Mouse (Mus musculus): ENCODE measurements around the gene Hist2h2ac. TPM values are rescaled to one million over a fixed set of nuclear protein-coding genes. Genes with fewer than 3 reads are reported as not detected.
A peak's percentile ranks its signal among the peaks of the same experiment; 100 is the strongest.

Hist2h2ac gene
- polyA plus RNA-seq, 1 experiment from 2014 or later, result 4.7 TPM

- H3K9me3 ChIP-seq, result no peaks in the 10 kb centered on the region
- ATAC-seq (replicated peaks), result no peak
- H3K4me3 ChIP-seq, result peak overlapping the region; percentile 55
- peaks cover 20% of the 10 kb centered on the region for H3K36me3 ChIP-seq
- peak overlapping the region; percentile 98 for H3K27ac ChIP-seq (replicated peaks)
- WGBS, result 70% methylated on average over 10 of the region's 10 CpGs
- H3K4me2 ChIP-seq (replicated peaks), result peak overlapping the region; percentile 66
- peaks cover 36% of the 10 kb centered on the region for H3K4me1 ChIP-seq
- peak overlapping the region; percentile 86; the same call in 1 of the 2 replicates for H3K9ac ChIP-seq (replicated peaks)
- no peaks in the 10 kb centered on the region for H3K27me3 ChIP-seq
These were observed 49.6 kb downstream of the Hist2h2ac start for GRCm38 (mm10) chr3:96170976-96171545.

Small RNAs within 50 kb of the gene (microRNA-seq; reads per million reads assigned to microRNA genes)
- gene Gm44492, result not detected
- not detected for gene Gm47311
- gene Gm47313, result not detected

Other genes starting within 250 kb of the Hist2h2ac start
- 87.6 and 90.5 TPM in 2 replicates for gene Plekho1, start 224.9 kb downstream of the Hist2h2ac start, polyA plus RNA-seq (2015; fragmentation: Nextera tagmentation; extraction: Ambion mirVana)
- gene Vps45, start 162.4 kb downstream of the Hist2h2ac start, polyA plus RNA-seq (2015; fragmentation: Nextera tagmentation; extraction: Ambion mirVana), result 64.4 and 65.6 TPM in 2 replicates
- gene Otud7b, start 116.4 kb downstream of the Hist2h2ac start, polyA plus RNA-seq (2015; fragmentation: Nextera tagmentation; extraction: Ambion mirVana), result 8.3 and 9.8 TPM in 2 replicates
- gene Mtmr11, start 58.9 kb downstream of the Hist2h2ac start, polyA plus RNA-seq (2015; fragmentation: Nextera tagmentation; extraction: Ambion mirVana), result 10.0 and 11.2 TPM in 2 replicates
- gene Sf3b4, start 48.5 kb downstream of the Hist2h2ac start, polyA plus RNA-seq (2015; fragmentation: Nextera tagmentation; extraction: Ambion mirVana), result 151 and 155 TPM in 2 replicates
- 69.1 and 73.3 TPM in 2 replicates for gene Sv2a, start 39.7 kb downstream of the Hist2h2ac start, polyA plus RNA-seq (2015; fragmentation: Nextera tagmentation; extraction: Ambion mirVana)
- 71.8 and 75.5 TPM in 2 replicates for gene Bola1, start 1.2 kb downstream of the Hist2h2ac start, polyA plus RNA-seq (2015; fragmentation: Nextera tagmentation; extraction: Ambion mirVana)
- gene Hist2h2ab, start 1.0 kb downstream of the Hist2h2ac start, polyA plus RNA-seq (2015; fragmentation: Nextera tagmentation; extraction: Ambion mirVana), result 0.46 TPM in 1 of 2 replicates, not detected in the other
- 9.1 and 9.7 TPM in 2 replicates for gene Hist2h2be, start 239 bp upstream of the Hist2h2ac start, polyA plus RNA-seq (2015; fragmentation: Nextera tagmentation; extraction: Ambion mirVana)
- gene Hist2h3c2, start 18.2 kb upstream of the Hist2h2ac start, polyA plus RNA-seq (2015; fragmentation: Nextera tagmentation; extraction: Ambion mirVana), result 6.7 and 8.0 TPM in 2 replicates
- gene Hist2h2aa2, start 19.4 kb upstream of the Hist2h2ac start, polyA plus RNA-seq (2015; fragmentation: Nextera tagmentation; extraction: Ambion mirVana), result 51.6 and 60.6 TPM in 2 replicates
- gene Hist2h2aa1, start 24.6 kb upstream of the Hist2h2ac start, polyA plus RNA-seq (2015; fragmentation: Nextera tagmentation; extraction: Ambion mirVana), result 25.1 and 32.2 TPM in 2 replicates
- 0.62 TPM in 1 of 2 replicates, not detected in the other for gene Hist2h3c1, start 25.8 kb upstream of the Hist2h2ac start, polyA plus RNA-seq (2015; fragmentation: Nextera tagmentation; extraction: Ambion mirVana)
- 10.1 and 10.9 TPM in 2 replicates for gene Hist2h4, start 42.4 kb upstream of the Hist2h2ac start, polyA plus RNA-seq (2015; fragmentation: Nextera tagmentation; extraction: Ambion mirVana)
- 42.5 and 47.6 TPM in 2 replicates for gene Hist2h3b, start 47.8 kb upstream of the Hist2h2ac start, polyA plus RNA-seq (2015; fragmentation: Nextera tagmentation; extraction: Ambion mirVana)
- gene Hist2h2bb, start 48.9 kb upstream of the Hist2h2ac start, polyA plus RNA-seq (2015; fragmentation: Nextera tagmentation; extraction: Ambion mirVana), result 7.1 and 9.9 TPM in 2 replicates
- 0.97 and 1.4 TPM in 2 replicates for gene Fcgr1, start 73.1 kb upstream of the Hist2h2ac start, polyA plus RNA-seq (2015; fragmentation: Nextera tagmentation; extraction: Ambion mirVana)
- gene BC107364, start 231.4 kb upstream of the Hist2h2ac start, polyA plus RNA-seq (2015; fragmentation: Nextera tagmentation; extraction: Ambion mirVana), result not detected in 2 replicates

All from forebrain, embryonic 15.5 days (tissue).